In genomic region chr2:65453763-65454162, GRCm38 (mm10) we compare ENCODE assay signal across 23 mouse cellular contexts.
"Had no signal": no experiment of that assay in that cellular context is flagged by ENCODE, and none has a peak within 500 bp of the region (broad histone marks: within the 10 kb centered on the region; RNA-seq: fewer than 3 reads in every experiment).

No protein-coding gene starts in this region.

- H3K4me3 ChIP-seq: gastrocnemius, adult 2 months; heart, embryonic 10.5 days; heart, embryonic 12.5 days; hindbrain, embryonic 13.5 days; hindbrain, embryonic 15.5 days; layer of hippocampus, adult 2 months; left cerebral cortex, adult 2 months; limb, embryonic 10.5 days; limb, embryonic 12.5 days had no signal

- DNase-seq: gastrocnemius, adult 2 months; gastrocnemius, postnatal 10 days; gastrocnemius, postnatal 25 days; heart, adult 18-20 months; heart, postnatal 10 days; heart, postnatal 4 days; kidney, adult 18-20 months; kidney, adult 8-10 months; kidney, postnatal 10 days; kidney, postnatal 25 days; kidney, postnatal 4 days; liver had no signal

- H3K9ac ChIP-seq: heart, embryonic 12.5 days; hindbrain, embryonic 13.5 days; hindbrain, embryonic 15.5 days; limb, embryonic 12.5 days had no signal

- H3K27ac ChIP-seq: gastrocnemius, adult 2 months; heart, embryonic 10.5 days; hindbrain, embryonic 13.5 days; hindbrain, embryonic 15.5 days; hindbrain, postnatal 0 days; layer of hippocampus, adult 2 months; left cerebral cortex, adult 2 months; limb, embryonic 10.5 days; limb, embryonic 12.5 days had no signal

- H3K4me1 ChIP-seq: heart, embryonic 10.5 days; heart, embryonic 12.5 days; limb, embryonic 10.5 days; limb, embryonic 12.5 days had no signal

- H3K36me3 ChIP-seq: heart, embryonic 10.5 days; heart, embryonic 12.5 days; limb, embryonic 10.5 days; limb, embryonic 12.5 days had no signal

- H3K4me2 ChIP-seq: heart, embryonic 12.5 days; hindbrain, embryonic 13.5 days; hindbrain, embryonic 15.5 days; limb, embryonic 12.5 days; liver, embryonic 11.5 days had no signal

- ATAC-seq: hindbrain, postnatal 0 days; intestine, embryonic 16.5 days had no signal

- H3K27me3 ChIP-seq: heart, embryonic 12.5 days; hindbrain, embryonic 13.5 days; hindbrain, embryonic 15.5 days; limb, embryonic 12.5 days had no signal

- H3K9me3 ChIP-seq: heart, embryonic 10.5 days; heart, embryonic 12.5 days; hindbrain, embryonic 13.5 days; hindbrain, embryonic 15.5 days; limb, embryonic 10.5 days; limb, embryonic 12.5 days had no signal
